Mouse (Mus musculus): Measurements from ENCODE around the gene Tmem53.

DNA sequence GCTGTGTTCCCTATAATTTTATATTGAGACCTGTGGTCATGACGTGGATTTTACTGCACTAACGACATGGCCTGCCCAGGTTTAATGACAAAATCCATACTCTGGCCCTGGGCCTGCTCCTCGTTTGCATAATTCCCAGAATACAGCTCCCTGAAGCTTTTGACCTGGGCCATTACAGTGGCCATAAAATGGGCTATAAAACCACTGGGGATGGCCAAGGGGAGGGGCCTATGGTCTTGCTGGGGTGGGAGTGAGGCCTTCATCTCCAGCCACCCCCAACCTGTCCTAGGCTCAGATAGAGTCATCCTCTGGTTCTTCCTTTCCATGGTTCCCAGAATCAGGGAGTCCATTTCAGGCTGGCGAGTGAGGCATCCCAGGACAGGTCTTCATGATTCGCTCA lies 60.1 kb downstream of the Tmem53 start:
- no peak for TF ChIP-seq CTCF (IDR thresholded peaks at IDR 0.05; ENCODE audit: extremely low read depth, insufficient read depth, low read length)
- TF ChIP-seq POLR2A (IDR thresholded peaks at IDR 0.05; ENCODE audit: extremely low read depth, insufficient read depth, low read length) = no peak
